9 mouse cellular contexts compared by ENCODE assay signal in genomic region chr9:50850713-50851112, GRCm38 (mm10). TPM values are rescaled to one million over a fixed set of nuclear protein-coding genes. Genes with fewer than 3 reads are reported as not detected.
DNase-seq lines count a peak whose midpoint lies in the region; ATAC-seq and TF ChIP-seq lines count a peak whose summit lies in the region.
"Had no signal": no experiment of that assay in that cellular context is flagged by ENCODE, and none has a peak within 500 bp of the region (broad histone marks: within the 10 kb centered on the region; RNA-seq: fewer than 3 reads in every experiment).

No protein-coding gene starts in this region.

- no peak overlapping the region for H3K4me3 ChIP-seq in embryonic facial prominence, embryonic 11.5 days (ENCODE audit: low read depth, low read length)
- H3K4me3 ChIP-seq in embryonic facial prominence, embryonic 10.5 days, result no peak overlapping the region
- H3K4me3 ChIP-seq in lung, embryonic 14.5 days (ENCODE audit: low read depth, low read length), result no peak overlapping the region
- no peak overlapping the region for H3K4me3 ChIP-seq in lung, adult 2 months (replicated peaks; ENCODE audit: extremely low read depth, low read depth, low read length)
- no peak overlapping the region for H3K4me3 ChIP-seq in intestine, embryonic 15.5 days (replicated peaks)
- H3K4me3 ChIP-seq in small intestine, adult 2 months (ENCODE audit: low read depth, low read length), result no peak overlapping the region

- ATAC-seq in embryonic facial prominence, embryonic 11.5 days (replicated peaks; ENCODE audit: insufficient number of reproducible peaks, low FRiP score, low TSS enrichment, low read depth), result no peak
- ATAC-seq in lung, embryonic 14.5 days (ENCODE audit: insufficient read depth), result no peak
- ATAC-seq in intestine, embryonic 15.5 days, result no peak

- no peak for TF ChIP-seq POLR2A in lung, adult 2 months (IDR thresholded peaks at IDR 0.05; ENCODE audit: borderline replicate concordance, extremely low read depth, low read depth, low read length)
- no peak for TF ChIP-seq POLR2A in small intestine, adult 2 months (IDR thresholded peaks at IDR 0.05; ENCODE audit: low read depth, low read length)

- H3K27me3 ChIP-seq in embryonic facial prominence, embryonic 11.5 days (ENCODE audit: control insufficient read depth, insufficient read depth, low read length), result no peaks in the 10 kb centered on the region
- no peaks in the 10 kb centered on the region for H3K27me3 ChIP-seq in embryonic facial prominence, embryonic 10.5 days (replicated peaks; ENCODE audit: low read depth, poor library complexity, severe bottlenecking)
- no peaks in the 10 kb centered on the region for H3K27me3 ChIP-seq in lung, embryonic 14.5 days (ENCODE audit: insufficient read depth, low read length)
- H3K27me3 ChIP-seq in intestine, embryonic 15.5 days (replicated peaks), result no peaks in the 10 kb centered on the region
- H3K27me3 ChIP-seq in small intestine, adult 2 months (ENCODE audit: control insufficient read depth, insufficient read depth, low read length), result no peaks in the 10 kb centered on the region

- H3K36me3 ChIP-seq in embryonic facial prominence, embryonic 11.5 days (replicated peaks; ENCODE audit: control insufficient read depth, insufficient read depth, low read depth, low read length), result no peaks in the 10 kb centered on the region
- no peaks in the 10 kb centered on the region for H3K36me3 ChIP-seq in embryonic facial prominence, embryonic 10.5 days (replicated peaks)
- 0 out of 2 replicates have a peak, but pooled peaks cover 5% of the 10 kb centered on the region for H3K36me3 ChIP-seq in lung, embryonic 14.5 days (ENCODE audit: insufficient read depth)
- no peaks in the 10 kb centered on the region for H3K36me3 ChIP-seq in intestine, embryonic 15.5 days
- no peaks in the 10 kb centered on the region for H3K36me3 ChIP-seq in small intestine, adult 2 months (ENCODE audit: control insufficient read depth, insufficient read depth, low read length)

- 0 out of 2 replicates have a peak overlapping the region, but pooled peaks have one; percentile 37 for H3K9ac ChIP-seq in embryonic facial prominence, embryonic 11.5 days (replicated peaks; ENCODE audit: low read length)
- peak overlapping the region; percentile 4; the same call in 1 of the 2 replicates for H3K9ac ChIP-seq in lung, embryonic 14.5 days
- H3K9ac ChIP-seq in intestine, embryonic 15.5 days, result no peak overlapping the region

- 59% methylated on average over 8 of the region's 8 CpGs for WGBS in embryonic facial prominence, embryonic 11.5 days
- 53% methylated on average over 8 of the region's 8 CpGs for WGBS in embryonic facial prominence, embryonic 10.5 days
- WGBS in lung, embryonic 14.5 days, result 38% methylated on average over 8 of the region's 8 CpGs
- WGBS in lung, adult 2 months, result 23% methylated on average over 8 of the region's 8 CpGs
- 36% methylated on average over 8 of the region's 8 CpGs for WGBS in intestine, embryonic 15.5 days
- WGBS in small intestine, adult 2 months, result 16% methylated on average over 8 of the region's 8 CpGs

- H3K4me1 ChIP-seq in embryonic facial prominence, embryonic 11.5 days (ENCODE audit: control insufficient read depth, insufficient read depth, low read length), result no peaks in the 10 kb centered on the region; the same call in 1 of the 2 replicates
- peaks cover 28% of the 10 kb centered on the region for H3K4me1 ChIP-seq in embryonic facial prominence, embryonic 10.5 days
- H3K4me1 ChIP-seq in lung, embryonic 14.5 days (ENCODE audit: insufficient read depth), result peaks cover 8% of the 10 kb centered on the region; the same call in 1 of the 2 replicates
- peaks cover 12% of the 10 kb centered on the region for H3K4me1 ChIP-seq in lung, adult 2 months (ENCODE audit: control insufficient read depth, insufficient read depth, low read length)
- peaks cover 34% of the 10 kb centered on the region for H3K4me1 ChIP-seq in intestine, embryonic 15.5 days (replicated peaks)
- peaks cover 18% of the 10 kb centered on the region for H3K4me1 ChIP-seq in small intestine, adult 2 months (ENCODE audit: control insufficient read depth, insufficient read depth, insufficient read length, low read length)

- H3K4me2 ChIP-seq in embryonic facial prominence, embryonic 11.5 days (ENCODE audit: low read depth, low read length), result no peak overlapping the region
- H3K4me2 ChIP-seq in lung, embryonic 14.5 days, result peak overlapping the region; percentile 42
- peak overlapping the region; percentile 52 for H3K4me2 ChIP-seq in intestine, embryonic 15.5 days (replicated peaks)

- H3K9me3 ChIP-seq in embryonic facial prominence, embryonic 11.5 days (replicated peaks; ENCODE audit: control insufficient read depth, low read length), result no peaks in the 10 kb centered on the region
- H3K9me3 ChIP-seq in embryonic facial prominence, embryonic 10.5 days, result no peaks in the 10 kb centered on the region
- no peaks in the 10 kb centered on the region for H3K9me3 ChIP-seq in lung, embryonic 14.5 days (ENCODE audit: low read depth, low read length)
- H3K9me3 ChIP-seq in intestine, embryonic 15.5 days, result no peaks in the 10 kb centered on the region

- DNase-seq in embryonic facial prominence, embryonic 11.5 days (ENCODE audit: low spot score), result no peak
- no peak for DNase-seq in embryonic facial prominence, embryonic 10.5 days (ENCODE audit: low spot score)
- DNase-seq in lung, embryonic 14.5 days, result no peak
- DNase-seq in lung, adult 2 months, result no peak
- DNase-seq in adrenal gland, adult 2 months, result no peak
- no peak for DNase-seq in cerebellum, adult 11 months
- DNase-seq: cerebellum, adult 2 months had no signal

- H3K27ac ChIP-seq in embryonic facial prominence, embryonic 11.5 days (replicated peaks; ENCODE audit: low read depth, low read length), result no peak overlapping the region
- no peak overlapping the region for H3K27ac ChIP-seq in embryonic facial prominence, embryonic 10.5 days (replicated peaks)
- no peak overlapping the region for H3K27ac ChIP-seq in lung, embryonic 14.5 days (ENCODE audit: low read depth)
- H3K27ac ChIP-seq in intestine, embryonic 15.5 days, result 0 out of 2 replicates have a peak overlapping the region, but pooled peaks have one; percentile 63
- H3K27ac ChIP-seq in small intestine, adult 2 months (ENCODE audit: insufficient read depth, low read depth, low read length), result 0 out of 2 replicates have a peak overlapping the region, but pooled peaks have one; percentile 12

- no peak for TF ChIP-seq CTCF in lung, embryonic 14.5 days (IDR thresholded peaks at IDR 0.05; ENCODE audit: low read depth)
- TF ChIP-seq CTCF in lung, adult 2 months (IDR thresholded peaks at IDR 0.05; ENCODE audit: insufficient read depth, low read length), result no peak
- no peak for TF ChIP-seq CTCF in small intestine, adult 2 months (IDR thresholded peaks at IDR 0.05; ENCODE audit: extremely low read depth, insufficient read length, insufficient replicate concordance, low read depth, low read length)

RNA-seq across cellular contexts. Expression of gene Ppp2r1b, which starts 5.6 kb away (rescaled TPM):
- polyA plus RNA-seq in embryonic facial prominence, embryonic 11.5 days (2014; fragmentation: Nextera tagmentation; extraction: Ambion mirVana), result 126 and 136 TPM in 2 replicates
- 162 and 178 TPM in 2 replicates for polyA plus RNA-seq in embryonic facial prominence, embryonic 10.5 days (2016; fragmentation: Nextera tagmentation; extraction: Ambion mirVana)
- 72.9 and 73.7 TPM in 2 replicates for polyA plus RNA-seq in lung, embryonic 14.5 days (2014; fragmentation: Nextera tagmentation; extraction: Ambion mirVana)
- polyA plus RNA-seq in lung, adult 2 months (2012; rRNA removed), result 6.8 and 12.5 TPM in 2 replicates
- 62.8 and 65.7 TPM in 2 replicates for polyA plus RNA-seq in intestine, embryonic 15.5 days (2015; fragmentation: Nextera tagmentation; extraction: Ambion mirVana)
- 1.6 and 1.9 TPM in 2 replicates for polyA plus RNA-seq in small intestine, adult 2 months (2012; rRNA removed)
- 10 to 100 TPM; 38.4 to 44.4 TPM for total RNA-seq in adrenal gland, adult 2 months (2021)
- 6.4 and 8.2 TPM in 2 replicates for polyA plus RNA-seq in adrenal gland, adult 2 months (2012; rRNA removed)

Comparison
In these comparisons a context has a peak if more than half of its experiments do, and no peak if none do; other contexts are left out.
1. H3K27ac ChIP-seq: peak in intestine, embryonic 15.5 days (single experiment) and small intestine, adult 2 months (single experiment); none in embryonic facial prominence, embryonic 11.5 days (single experiment), embryonic facial prominence, embryonic 10.5 days (single experiment) and lung, embryonic 14.5 days (single experiment).